Mouse (Mus musculus) left cerebral cortex, postnatal 25 days (tissue): Measurements from ENCODE around the gene Tgtp1. TPM values are rescaled to one million over a fixed set of nuclear protein-coding genes. Genes with fewer than 3 reads are reported as not detected.

ENCODE experiments used
- total RNA-seq, 2 experiments: library from RNA; stranded (reverse); gene quantifications; 2 replicates each; pipeline ENCODE4 v1.2.3; 2021

The Tgtp1 gene
- total RNA-seq, 2 experiments from 2014 or later, result 0.50 TPM; not detected in 1

Other genes with a start within 250 kb of the Tgtp1 start
- 100 to 1,000 TPM; 223 to 235 TPM for gene Rack1, start 193.8 kb downstream of the Tgtp1 start, total RNA-seq
- 10 to 100 TPM; 62.6 to 67.1 TPM for gene Trim41, start 176.8 kb downstream of the Tgtp1 start, total RNA-seq
- 1 to 10 TPM; 1.4 to 2.2 TPM for gene Trim7, start 168.0 kb downstream of the Tgtp1 start, total RNA-seq
- 1 to 10 TPM in 1 of 2 experiments, under 1 TPM in 1; 0.99 to 1.5 TPM for gene Gm12184, start 167.5 kb downstream of the Tgtp1 start, total RNA-seq
- 1 to 10 TPM; 4.6 to 5.0 TPM for gene Irgm1, start 122.5 kb downstream of the Tgtp1 start, total RNA-seq
- gene Gm5431, start 92.0 kb downstream of the Tgtp1 start, total RNA-seq, result under 1 TPM; 0.34 to 0.39 TPM
- gene Psme2b, start 48.0 kb downstream of the Tgtp1 start, total RNA-seq, result under 1 TPM; 0.48 to 0.69 TPM
- not detected for gene Olfr56, start 15.3 kb downstream of the Tgtp1 start, total RNA-seq
- under 1 TPM; 0.73 to 0.82 TPM for gene 9930111J21Rik1, start 14.8 kb downstream of the Tgtp1 start, total RNA-seq
- gene Gm12185, start 1.9 kb downstream of the Tgtp1 start, total RNA-seq, result under 1 TPM; 0.09 to 0.11 TPM
- gene 9930111J21Rik2, start 57.1 kb upstream of the Tgtp1 start, total RNA-seq, result 1 to 10 TPM in 1 of 2 experiments, under 1 TPM in 1; 0.89 to 1.4 TPM
- gene Tgtp2, start 70.0 kb upstream of the Tgtp1 start, total RNA-seq, result under 1 TPM in 1 of 2 experiments, not detected in 1; 0.21 TPM
- under 1 TPM; 0.34 to 0.78 TPM for gene Ifi47, start 82.4 kb upstream of the Tgtp1 start, total RNA-seq
- gene Olfr1396, start 120.7 kb upstream of the Tgtp1 start, total RNA-seq, result not detected
- not detected for gene Olfr1395, start 148.1 kb upstream of the Tgtp1 start, total RNA-seq
- not detected for gene Olfr1394, start 160.2 kb upstream of the Tgtp1 start, total RNA-seq
- gene Btnl9, start 193.0 kb upstream of the Tgtp1 start, total RNA-seq, result under 1 TPM in 1 of 2 experiments, not detected in 1; 0.07 TPM
- 10 to 100 TPM; 51.8 to 58.5 TPM for gene Zfp62, start 209.1 kb upstream of the Tgtp1 start, total RNA-seq